15 mouse cellular contexts compared by ENCODE assay signal in the genomic region with DNA sequence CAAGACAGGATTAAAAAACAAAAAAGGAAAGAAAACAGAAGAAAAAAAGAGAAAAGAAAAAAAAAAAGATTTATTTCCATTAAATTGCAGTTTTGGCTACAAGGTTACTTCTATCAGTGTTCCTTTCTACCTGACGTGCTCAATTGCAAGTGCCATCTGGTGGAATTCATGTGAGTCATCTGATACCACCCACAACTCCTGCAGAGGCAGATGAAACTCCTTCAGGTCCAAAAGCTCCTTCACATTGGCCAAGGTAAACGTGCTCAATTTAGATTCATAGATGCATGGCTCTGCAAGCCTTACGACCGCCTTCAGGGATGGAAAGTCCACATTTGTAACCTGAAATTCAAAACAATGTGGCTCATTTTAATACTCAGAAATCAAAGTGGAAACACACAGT. TPM values are rescaled to one million over a fixed set of nuclear protein-coding genes. Genes with fewer than 3 reads are reported as not detected.
DNase-seq lines count a peak whose midpoint lies in the region.
"Had no signal": no experiment of that assay in that cellular context is flagged by ENCODE, and none has a peak within 500 bp of the region (broad histone marks: within the 10 kb centered on the region; RNA-seq: fewer than 3 reads in every experiment).

No protein-coding gene starts in this region.

- intact Hi-C loops in left cerebral cortex, postnatal 14 days (cut with DNase I), result no loop called here

- peak; percentile 9 for DNase-seq in layer of hippocampus, adult 11-12 months (ENCODE audit: low spot score)
- no peak for DNase-seq in layer of hippocampus, postnatal 10 days (ENCODE audit: low spot score in 2 of 2)
- DNase-seq in right cerebral cortex, adult 2 months (ENCODE audit: low spot score in 2 of 2), result peak; percentile 57 to 62
- DNase-seq in right cerebral cortex, postnatal 4 days, result no peak
- DNase-seq in left cerebral cortex, postnatal 14 days (ENCODE audit: low spot score in 2 of 2), result peak; percentile 5 to 16
- DNase-seq in MN1 (ENCODE audit: low spot score), result no peak
- DNase-seq in B cell, adult 2 months, result no peak
- DNase-seq: adrenal gland, adult 8-10 months; cerebellum, postnatal 36 days; gastrocnemius, adult 2 months; kidney, adult 2 months; liver; lung, postnatal 36 days; midbrain, embryonic 14.5 days; spleen, adult 18-20 months had no signal

RNA-seq across cellular contexts. Expression of gene Shcbp1, which starts 14.6 kb away (rescaled TPM):
- 1 to 10 TPM; 2.3 to 2.6 TPM for total RNA-seq in layer of hippocampus, postnatal 10 days (2021)
- total RNA-seq in left cerebral cortex, postnatal 14 days (2021), result 1 to 10 TPM; 1.4 to 1.6 TPM

Comparison
In these comparisons a context has a peak if more than half of its experiments do, and no peak if none do; other contexts are left out.
1. DNase-seq: peak in layer of hippocampus, adult 11-12 months (single experiment), right cerebral cortex, adult 2 months (2 of 2) and left cerebral cortex, postnatal 14 days (2 of 2); none in layer of hippocampus, postnatal 10 days (0 of 2), right cerebral cortex, postnatal 4 days (single experiment), MN1 (single experiment) and B cell, adult 2 months (0 of 2).